Mouse (Mus musculus): Measurements from ENCODE around the gene Slit1.

The Slit1 gene

GRCm38 (mm10) chr19:41688251-41688650 lies 55.2 kb downstream of the Slit1 start:
- no peak for DNase-seq (ENCODE audit: low read depth, low spot score)

- DNase-seq (ENCODE audit: low read depth, low spot score) = no peak
These were observed 55.6 kb downstream of the Slit1 start for GRCm38 (mm10) chr19:41687836-41688235.

- no peak for DNase-seq (ENCODE audit: low read depth, low spot score)
These were observed 57.3 kb downstream of the Slit1 start for GRCm38 (mm10) chr19:41686194-41686593.

GRCm38 (mm10) chr19:41685453-41686086 lies 57.9 kb downstream of the Slit1 start:
- no peak for DNase-seq (ENCODE audit: low read depth, low spot score)

- DNase-seq (ENCODE audit: low read depth, low spot score) = no peak
These were observed 58.6 kb downstream of the Slit1 start for GRCm38 (mm10) chr19:41684874-41685273.

- DNase-seq (ENCODE audit: low read depth, low spot score) = peak; percentile 44
These were observed 59.5 kb downstream of the Slit1 start for GRCm38 (mm10) chr19:41683951-41684350.

GRCm38 (mm10) chr19:41680267-41680666 lies 63.2 kb downstream of the Slit1 start:
- no peak for DNase-seq (ENCODE audit: low read depth, low spot score)

GRCm38 (mm10) chr19:41679028-41679427 lies 64.4 kb downstream of the Slit1 start:
- DNase-seq (ENCODE audit: low read depth, low spot score) = no peak

GRCm38 (mm10) chr19:41677575-41677974 lies 65.9 kb downstream of the Slit1 start:
- DNase-seq (ENCODE audit: low read depth, low spot score) = no peak

GRCm38 (mm10) chr19:41675583-41675982 lies 67.9 kb downstream of the Slit1 start:
- DNase-seq (ENCODE audit: low read depth, low spot score) = no peak

- DNase-seq (ENCODE audit: low read depth, low spot score) = peak; percentile 84
These were observed 69.1 kb downstream of the Slit1 start for GRCm38 (mm10) chr19:41674366-41674765.

- DNase-seq (ENCODE audit: low read depth, low spot score) = no peak
These were observed 70.6 kb downstream of the Slit1 start for GRCm38 (mm10) chr19:41672836-41673235.

- DNase-seq (ENCODE audit: low read depth, low spot score) = no peak
These were observed 72.5 kb downstream of the Slit1 start for GRCm38 (mm10) chr19:41670931-41671330.

GRCm38 (mm10) chr19:41670473-41670872 lies 73.0 kb downstream of the Slit1 start:
- peak; percentile 85 for DNase-seq (ENCODE audit: low read depth, low spot score)

GRCm38 (mm10) chr19:41669747-41670342 lies 73.6 kb downstream of the Slit1 start:
- no peak for DNase-seq (ENCODE audit: low read depth, low spot score)

- DNase-seq (ENCODE audit: low read depth, low spot score) = no peak
These were observed 75.9 kb downstream of the Slit1 start for GRCm38 (mm10) chr19:41667591-41667990.

- DNase-seq (ENCODE audit: low read depth, low spot score) = peak; percentile 48
These were observed 77.5 kb downstream of the Slit1 start for GRCm38 (mm10) chr19:41665941-41666340.

GRCm38 (mm10) chr19:41663506-41664242 lies 79.8 kb downstream of the Slit1 start:
- no peak for DNase-seq (ENCODE audit: low read depth, low spot score)

GRCm38 (mm10) chr19:41661466-41661865 lies 82.0 kb downstream of the Slit1 start:
- no peak for DNase-seq (ENCODE audit: low read depth, low spot score)

GRCm38 (mm10) chr19:41660999-41661374 lies 82.5 kb downstream of the Slit1 start:
- DNase-seq (ENCODE audit: low read depth, low spot score) = peak; percentile 66

GRCm38 (mm10) chr19:41660294-41660998 lies 83.0 kb downstream of the Slit1 start:
- no peak for DNase-seq (ENCODE audit: low read depth, low spot score)

- DNase-seq (ENCODE audit: low read depth, low spot score) = no peak
These were observed 86.0 kb downstream of the Slit1 start for GRCm38 (mm10) chr19:41657446-41657845.
